Mouse (Mus musculus) ES-CJ7 (cell line): Measurements from ENCODE around the gene Mael.

ENCODE experiments used
- DNase-seq: peaks from one replicate; pipeline ENCODE4 v3.0.0; 2011; ENCODE audit warnings: low read depth, low spot score

Gene Mael

GRCm38 (mm10) chr1:166238315-166238969 is at the start of gene Mael:
Mael (minus strand) TSS chr1:166238747.
- DNase-seq: peak; percentile 88

- DNase-seq: no peak
Measured at GRCm38 (mm10) chr1:166286231-166286630, 47.7 kb upstream of the Mael start.

- DNase-seq: no peak
Measured at GRCm38 (mm10) chr1:166284390-166284789, 45.8 kb upstream of the Mael start.

GRCm38 (mm10) chr1:166283451-166283850 is 44.9 kb upstream of the Mael start:
- DNase-seq: no peak

- DNase-seq: peak; percentile 96
Measured at GRCm38 (mm10) chr1:166282597-166283210, 44.2 kb upstream of the Mael start.

GRCm38 (mm10) chr1:166281836-166282235 is 43.3 kb upstream of the Mael start:
- no peak for DNase-seq

GRCm38 (mm10) chr1:166281287-166281686 is 42.7 kb upstream of the Mael start:
- DNase-seq: no peak

GRCm38 (mm10) chr1:166280566-166280965 is 42.0 kb upstream of the Mael start:
- peak; percentile 39 for DNase-seq

- no peak for DNase-seq
Measured at GRCm38 (mm10) chr1:166279580-166280206, 41.1 kb upstream of the Mael start.

GRCm38 (mm10) chr1:166278786-166279185 is 40.2 kb upstream of the Mael start:
- no peak for DNase-seq

- DNase-seq: no peak
Measured at GRCm38 (mm10) chr1:166268218-166268617, 29.7 kb upstream of the Mael start.

- no peak for DNase-seq
Measured at GRCm38 (mm10) chr1:166266918-166267317, 28.4 kb upstream of the Mael start.

- DNase-seq: no peak
Measured at GRCm38 (mm10) chr1:166266001-166266705, 27.6 kb upstream of the Mael start.

- DNase-seq: no peak
Measured at GRCm38 (mm10) chr1:166259526-166259925, 21.0 kb upstream of the Mael start.

- no peak for DNase-seq
Measured at GRCm38 (mm10) chr1:166256898-166257297, 18.4 kb upstream of the Mael start.

- DNase-seq: no peak
Measured at GRCm38 (mm10) chr1:166256302-166256701, 17.8 kb upstream of the Mael start.

- no peak for DNase-seq
Measured at GRCm38 (mm10) chr1:166255651-166256050, 17.1 kb upstream of the Mael start.

GRCm38 (mm10) chr1:166255091-166255490 is 16.5 kb upstream of the Mael start:
- DNase-seq: no peak

GRCm38 (mm10) chr1:166253898-166254894 is 15.6 kb upstream of the Mael start, which contains the start of gene Ildr2:
Ildr2 (plus strand) TSS chr1:166254139.
- peak; percentile 44 for DNase-seq

- no peak for DNase-seq
Measured at GRCm38 (mm10) chr1:166244285-166244684, 5.7 kb upstream of the Mael start.

GRCm38 (mm10) chr1:166214181-166214580 is 24.4 kb downstream of the Mael start:
- peak; percentile 40 for DNase-seq
